Mouse (Mus musculus): ENCODE measurements at regions not wholly inside any gene's neighbourhood (a gene's known extent, or its start where the extent isn't known, plus 50 kb on each side); places are given as distances from the start of the nearest gene placed in this dataset.
A peak's percentile ranks its signal among the peaks of the same experiment; 100 is the strongest.

GRCm38 (mm10) chr16:95838886-95839430 lies 137.1 kb downstream of the Ets2 start:
- no peak for DNase-seq

GRCm38 (mm10) chr16:95838478-95838846 lies 136.6 kb downstream of the Ets2 start:
- no peak for DNase-seq

- no peak for DNase-seq
Observed at GRCm38 (mm10) chr16:95837723-95838477, 136.0 kb downstream of the Ets2 start.

- no peak for DNase-seq
Observed at GRCm38 (mm10) chr16:95835941-95836340, 134.1 kb downstream of the Ets2 start.

GRCm38 (mm10) chr16:95834556-95835288 lies 132.8 kb downstream of the Ets2 start:
- no peak for DNase-seq

GRCm38 (mm10) chr16:95833455-95833854 lies 131.6 kb downstream of the Ets2 start:
- DNase-seq, result no peak

GRCm38 (mm10) chr16:95832346-95832739 lies 130.5 kb downstream of the Ets2 start:
- no peak for DNase-seq

- no peak for DNase-seq
Observed at GRCm38 (mm10) chr16:95831566-95832345, 129.9 kb downstream of the Ets2 start.

GRCm38 (mm10) chr16:95827402-95827737 lies 125.5 kb downstream of the Ets2 start:
- no peak for DNase-seq

GRCm38 (mm10) chr16:95826681-95827401 lies 125.0 kb downstream of the Ets2 start:
- DNase-seq, result no peak

GRCm38 (mm10) chr16:95825723-95826122 lies 123.8 kb downstream of the Ets2 start:
- DNase-seq, result no peak

GRCm38 (mm10) chr16:95824720-95825534 lies 123.1 kb downstream of the Ets2 start:
- DNase-seq, result peak; percentile 54

GRCm38 (mm10) chr16:95823803-95824202 lies 121.9 kb downstream of the Ets2 start:
- no peak for DNase-seq

- DNase-seq, result no peak
Observed at GRCm38 (mm10) chr16:95821080-95821479, 119.2 kb downstream of the Ets2 start.

- no peak for DNase-seq
Observed at GRCm38 (mm10) chr16:95820606-95821005, 118.7 kb downstream of the Ets2 start.

GRCm38 (mm10) chr16:95820013-95820412 lies 118.1 kb downstream of the Ets2 start:
- DNase-seq, result no peak

- DNase-seq, result no peak
Observed at GRCm38 (mm10) chr16:95815966-95816365, 114.1 kb downstream of the Ets2 start.

- no peak for DNase-seq
Observed at GRCm38 (mm10) chr16:95815206-95815731, 113.4 kb downstream of the Ets2 start.

- peak; percentile 53 for DNase-seq
Observed at GRCm38 (mm10) chr16:95814513-95815118, 112.7 kb downstream of the Ets2 start.

GRCm38 (mm10) chr16:95811092-95811491 lies 109.2 kb downstream of the Ets2 start:
- DNase-seq, result no peak
